Mouse (Mus musculus) C2C12 (cell line): ENCODE data around the gene Hibadh.

ENCODE experiments used
- CEBPB ChIP-seq: IDR thresholded peaks from one replicate; pipeline ENCODE4 v1.6.1; 2011; ENCODE audit warnings: low read depth, mild to moderate bottlenecking, control low read depth, moderate library complexity
- CTCF ChIP-seq: IDR thresholded peaks from one replicate; pipeline ENCODE4 v1.5.1; 2011; ENCODE audit not compliant: control insufficient read depth, insufficient read depth, insufficient read length
- MYOD1 ChIP-seq: IDR thresholded peaks from one replicate; pipeline ENCODE4 v1.6.1; 2011; ENCODE audit warnings: low read depth; ENCODE audit not compliant: control insufficient read depth, insufficient read length

DNA sequence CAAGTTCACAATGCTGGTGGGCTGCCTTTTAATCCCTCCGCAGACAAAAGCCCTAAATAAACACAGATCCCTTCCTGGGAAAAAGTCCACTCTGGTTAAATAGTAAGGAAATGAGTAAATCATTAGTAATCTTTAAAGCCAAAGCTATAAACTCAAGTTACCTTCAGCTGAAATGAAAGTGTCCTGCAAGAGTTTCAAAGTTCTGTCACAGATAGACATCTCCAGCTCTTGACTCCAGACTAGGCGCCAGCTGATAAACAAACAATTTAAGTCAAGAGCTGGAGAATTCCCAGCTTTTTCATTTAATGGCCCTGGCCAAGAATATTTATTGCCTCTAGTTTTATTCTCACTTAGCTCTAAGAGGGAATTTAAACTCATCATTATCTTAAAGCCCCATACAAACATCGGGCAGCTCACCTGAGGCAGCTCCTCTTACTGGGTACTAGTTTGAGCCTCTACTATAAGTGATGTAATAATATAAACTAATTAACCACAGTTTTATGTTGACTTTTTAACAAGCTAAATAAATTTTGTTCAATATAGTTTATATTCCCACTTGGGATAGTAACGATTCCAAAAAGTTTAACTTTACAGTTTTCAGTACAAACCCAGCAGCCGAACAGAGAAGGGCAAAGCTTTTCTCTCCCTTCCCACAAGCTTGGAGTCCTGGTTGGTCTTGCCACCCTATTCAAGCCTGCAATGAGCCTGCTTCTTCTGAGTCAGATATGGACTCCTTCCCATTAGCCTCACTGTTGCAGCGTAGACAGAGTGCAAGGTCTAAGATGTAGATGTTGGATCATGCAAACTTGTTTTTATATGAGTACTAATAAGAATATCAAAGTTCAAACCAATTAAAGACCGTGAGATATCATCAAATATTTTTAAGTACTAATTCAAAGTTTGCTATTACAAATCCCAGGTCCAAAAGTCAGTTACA lies 38.2 kb downstream of the Hibadh start:
- TF ChIP-seq CTCF (no peak), CEBPB (no peak), MYOD1 (no peak)
